Mouse (Mus musculus) left cerebral cortex, adult 2 months (tissue): ENCODE results near the gene Olfr1417. TPM values are rescaled to one million over a fixed set of nuclear protein-coding genes. Genes with fewer than 3 reads are reported as not detected.

ENCODE experiments used
- DNase-seq, 2 experiments: peaks; one replicate each; pipeline ENCODE4 v3.0.0; 2021 to 2022; ENCODE audit warnings: low spot score in 2 of 2, mixed read lengths in 1 of 2; ENCODE audit errors: extremely low spot score in 1 of 2
- H3K27ac ChIP-seq: fragments of 200-600 bp; 2 replicates; pipeline ENCODE4 v1.8.1; 2022
- H3K4me3 ChIP-seq: fragments of 200-600 bp; 2 replicates; pipeline ENCODE4 v1.8.1; 2022
- CTCF ChIP-seq: fragments of 200-600 bp; IDR thresholded peaks from 2 replicates; pipeline ENCODE4 v1.8.1; 2022; ENCODE audit warnings: antibody characterized with exemption, mild to moderate bottlenecking, moderate library complexity
- intact Hi-C: fragments of 180-260 bp; cut with DNase I; formaldehyde crosslinking; loops from one replicate; pipeline ENCODE4 v1.15.1; 2025
- total RNA-seq, 2 experiments: library from RNA; stranded (reverse); gene quantifications; 2 replicates each; pipeline ENCODE4 v1.2.3; 2021

Olfr1417 gene
- total RNA-seq, 2 experiments from 2014 or later = not detected

GRCm38 (mm10) chr19:11807822-11808221, 31.2 kb downstream of the Olfr1417 start:
- intact Hi-C loops = no loop called here
- no peak for DNase-seq
- Histone ChIP-seq H3K4me3 (no peak overlapping the region), H3K27ac (no peak overlapping the region)
- no peak for TF ChIP-seq CTCF

- TF ChIP-seq CTCF = no peak
- DNase-seq = no peak
- intact Hi-C loops = no loop called here
- H3K4me3 ChIP-seq = no peak overlapping the region
- no peak overlapping the region for H3K27ac ChIP-seq
These were observed 31.8 kb downstream of the Olfr1417 start for GRCm38 (mm10) chr19:11807251-11807650.

GRCm38 (mm10) chr19:11804423-11804822, 34.6 kb downstream of the Olfr1417 start:
- DNase-seq = no peak
- intact Hi-C loops = no loop called here
- TF ChIP-seq CTCF = no peak
- Histone ChIP-seq H3K27ac (no peak overlapping the region), H3K4me3 (no peak overlapping the region)

GRCm38 (mm10) chr19:11800531-11801315, 38.3 kb downstream of the Olfr1417 start:
- H3K27ac ChIP-seq = no peak overlapping the region

GRCm38 (mm10) chr19:11794447-11794846, 44.6 kb downstream of the Olfr1417 start:
- intact Hi-C loops = no loop called here
- no peak for DNase-seq
- no peak overlapping the region for H3K27ac ChIP-seq
- no peak overlapping the region for H3K4me3 ChIP-seq
- no peak for TF ChIP-seq CTCF

More at GRCm38 (mm10) chr19:11800531-11801315, 38.3 kb downstream of the Olfr1417 start:
- TF ChIP-seq CTCF = no peak
- intact Hi-C loops = no loop called here
- H3K4me3 ChIP-seq = no peak overlapping the region
- no peak for DNase-seq

- H3K27ac ChIP-seq = no peak overlapping the region
- no peak for TF ChIP-seq CTCF
- H3K4me3 ChIP-seq = no peak overlapping the region
- DNase-seq = no peak
- intact Hi-C loops = no loop called here
These were observed 45.2 kb downstream of the Olfr1417 start for GRCm38 (mm10) chr19:11793741-11794359.

- intact Hi-C loops = no loop called here
- TF ChIP-seq CTCF = no peak
- H3K4me3 ChIP-seq = no peak overlapping the region
- no peak overlapping the region for H3K27ac ChIP-seq
- no peak for DNase-seq
These were observed 47.2 kb downstream of the Olfr1417 start for GRCm38 (mm10) chr19:11791825-11792224.

- no peak for DNase-seq
- H3K27ac ChIP-seq = no peak overlapping the region
- intact Hi-C loops = no loop called here
These were observed 50.1 kb downstream of the Olfr1417 start for GRCm38 (mm10) chr19:11788876-11789275.

GRCm38 (mm10) chr19:11787826-11788225, 51.2 kb downstream of the Olfr1417 start:
- DNase-seq = no peak
- no peak for TF ChIP-seq CTCF
- intact Hi-C loops = no loop called here
- Histone ChIP-seq H3K4me3 (no peak overlapping the region), H3K27ac (no peak overlapping the region)

More at GRCm38 (mm10) chr19:11788876-11789275, 50.1 kb downstream of the Olfr1417 start:
- TF ChIP-seq CTCF = no peak
- no peak overlapping the region for H3K4me3 ChIP-seq

GRCm38 (mm10) chr19:11785409-11786154, 53.4 kb downstream of the Olfr1417 start:
- no peak for DNase-seq
- H3K27ac ChIP-seq = no peak overlapping the region
- intact Hi-C loops = no loop called here
- TF ChIP-seq CTCF = no peak
- H3K4me3 ChIP-seq = no peak overlapping the region

- Histone ChIP-seq H3K27ac (no peak overlapping the region), H3K4me3 (no peak overlapping the region)
- intact Hi-C loops = loop anchor here (2.0 to 10.0 kb wide), 5 partner anchors 41 to 229 kb away; partner anchors contain the start of genes Osbp, Patl1 and Stx3
- DNase-seq = peak; percentile 51 to 69
- peak; percentile 85 for TF ChIP-seq CTCF
These were observed 61.7 kb downstream of the Olfr1417 start for GRCm38 (mm10) chr19:11777191-11777865.

Other genes with a start within 250 kb of the Olfr1417 start
- gene Ms4a6d, start 234.4 kb downstream of the Olfr1417 start, total RNA-seq = 1 to 10 TPM; 1.2 to 1.7 TPM
- gene Ms4a2, start 215.5 kb downstream of the Olfr1417 start, total RNA-seq = not detected
- not detected for gene Ms4a3, start 198.4 kb downstream of the Olfr1417 start, total RNA-seq
- gene Oosp2, start 178.7 kb downstream of the Olfr1417 start, total RNA-seq = not detected
- gene Oosp1, start 148.1 kb downstream of the Olfr1417 start, total RNA-seq = not detected
- not detected for gene Oosp3, start 142.2 kb downstream of the Olfr1417 start, total RNA-seq
- gene Gif, start 91.7 kb downstream of the Olfr1417 start, total RNA-seq = not detected
- gene Mrpl16, start 68.8 kb downstream of the Olfr1417 start, total RNA-seq = 10 to 100 TPM; 36.8 to 37.9 TPM
- 10 to 100 TPM; 30.9 to 31.4 TPM for gene Stx3, start 19.8 kb downstream of the Olfr1417 start, total RNA-seq
- gene Olfr1418, start 21.8 kb upstream of the Olfr1417 start, total RNA-seq = not detected
- gene Olfr1419, start 35.9 kb upstream of the Olfr1417 start, total RNA-seq = not detected
- not detected for gene Olfr1420, start 47.3 kb upstream of the Olfr1417 start, total RNA-seq
- 10 to 100 TPM; 19.7 to 20.4 TPM for gene Patl1, start 73.2 kb upstream of the Olfr1417 start, total RNA-seq
- 10 to 100 TPM; 55.6 to 57.0 TPM for gene Osbp, start 126.7 kb upstream of the Olfr1417 start, total RNA-seq
- not detected for gene Olfr1423, start 202.1 kb upstream of the Olfr1417 start, total RNA-seq
- gene Olfr1424, start 223.5 kb upstream of the Olfr1417 start, total RNA-seq = not detected
- gene Olfr1425, start 238.5 kb upstream of the Olfr1417 start, total RNA-seq = not detected